ENCODE assay signal across 8 mouse cellular contexts in the genomic region with DNA sequence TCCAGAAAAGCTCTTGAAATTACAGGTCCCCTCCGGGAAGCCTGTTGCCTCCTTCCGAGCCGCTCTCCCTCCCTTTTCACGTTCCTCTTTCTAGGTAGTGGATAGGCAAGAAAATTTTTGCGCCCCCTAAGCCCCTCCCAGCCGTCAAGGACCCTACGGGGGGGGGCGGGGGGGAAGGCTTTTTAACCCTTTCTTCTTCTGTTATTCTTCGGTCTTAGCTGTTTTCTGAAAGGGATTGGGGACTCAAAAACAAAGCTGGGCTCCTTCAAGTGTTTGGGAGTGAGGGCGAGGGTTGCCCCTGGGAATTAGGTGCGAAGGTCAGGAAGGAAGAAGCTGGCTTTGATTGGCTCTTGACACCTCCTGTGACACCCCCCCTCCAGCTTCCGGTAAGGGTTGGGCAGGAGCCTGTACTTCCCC. TPM values are rescaled to one million over a fixed set of nuclear protein-coding genes. Genes with fewer than 3 reads are reported as not detected.
A peak's percentile ranks its signal among the peaks of the same experiment; 100 is the strongest.
DNase-seq lines count a peak whose midpoint lies in the region; ATAC-seq lines count a peak whose summit lies in the region.

No protein-coding gene starts in this region.

- ATAC-seq in erythroblast, adult 5-6 weeks (replicated peaks; ENCODE audit: low FRiP score, poor library complexity, severe bottlenecking): no peak
- ATAC-seq in embryonic facial prominence, embryonic 12.5 days (ENCODE audit: insufficient number of reproducible peaks, insufficient read depth, low FRiP score, low TSS enrichment): no peak
- no peak for ATAC-seq in hindbrain, embryonic 13.5 days (ENCODE audit: low FRiP score)
- ATAC-seq in liver, embryonic 12.5 days: no peak
- no peak for ATAC-seq in neural tube, embryonic 13.5 days (ENCODE audit: low read depth)
- no peak for ATAC-seq in activated CD4-positive, CD25-positive, alpha-beta regulatory T cell, adult 4 months

- H3K9me3 ChIP-seq in erythroblast, embryonic 14.5 days (ENCODE audit: control insufficient read depth, low read length): no peaks in the 10 kb centered on the region; the same call in 1 of the 2 replicates
- no peaks in the 10 kb centered on the region for H3K9me3 ChIP-seq in embryonic facial prominence, embryonic 12.5 days
- H3K9me3 ChIP-seq in hindbrain, embryonic 13.5 days: no peaks in the 10 kb centered on the region
- no peaks in the 10 kb centered on the region for H3K9me3 ChIP-seq in liver, embryonic 12.5 days (replicated peaks)
- no peaks in the 10 kb centered on the region for H3K9me3 ChIP-seq in neural tube, embryonic 13.5 days

- no peak overlapping the region for H3K27ac ChIP-seq in embryonic facial prominence, embryonic 12.5 days
- no peak overlapping the region for H3K27ac ChIP-seq in hindbrain, embryonic 13.5 days
- H3K27ac ChIP-seq in liver, embryonic 12.5 days: no peak overlapping the region
- H3K27ac ChIP-seq in neural tube, embryonic 13.5 days (replicated peaks): no peak overlapping the region

- peaks cover 11% of the 10 kb centered on the region for H3K4me1 ChIP-seq in erythroblast, embryonic 14.5 days (ENCODE audit: control insufficient read depth)
- peaks cover 13% of the 10 kb centered on the region for H3K4me1 ChIP-seq in embryonic facial prominence, embryonic 12.5 days
- H3K4me1 ChIP-seq in hindbrain, embryonic 13.5 days (replicated peaks): peaks cover 38% of the 10 kb centered on the region
- peaks cover 25% of the 10 kb centered on the region for H3K4me1 ChIP-seq in liver, embryonic 12.5 days
- peaks cover 40% of the 10 kb centered on the region for H3K4me1 ChIP-seq in neural tube, embryonic 13.5 days (replicated peaks)

- H3K9ac ChIP-seq in embryonic facial prominence, embryonic 12.5 days: peak overlapping the region; percentile 66
- H3K9ac ChIP-seq in hindbrain, embryonic 13.5 days: no peak overlapping the region
- peak overlapping the region; percentile 66; the same call in 1 of the 2 replicates for H3K9ac ChIP-seq in liver, embryonic 12.5 days
- peak overlapping the region; percentile 76; the same call in 1 of the 2 replicates for H3K9ac ChIP-seq in neural tube, embryonic 13.5 days

- no peaks in the 10 kb centered on the region for H3K36me3 ChIP-seq in erythroblast, embryonic 14.5 days (ENCODE audit: control insufficient read depth)
- H3K36me3 ChIP-seq in embryonic facial prominence, embryonic 12.5 days: no peaks in the 10 kb centered on the region
- H3K36me3 ChIP-seq in hindbrain, embryonic 13.5 days: no peaks in the 10 kb centered on the region
- H3K36me3 ChIP-seq in liver, embryonic 12.5 days: no peaks in the 10 kb centered on the region
- no peaks in the 10 kb centered on the region for H3K36me3 ChIP-seq in neural tube, embryonic 13.5 days

- H3K27me3 ChIP-seq in erythroblast, embryonic 14.5 days (ENCODE audit: control insufficient read depth): peaks cover 68% of the 10 kb centered on the region
- H3K27me3 ChIP-seq in embryonic facial prominence, embryonic 12.5 days: peaks cover 5% of the 10 kb centered on the region
- H3K27me3 ChIP-seq in hindbrain, embryonic 13.5 days: peaks cover 65% of the 10 kb centered on the region
- H3K27me3 ChIP-seq in liver, embryonic 12.5 days (replicated peaks): peaks cover 71% of the 10 kb centered on the region
- peaks cover 76% of the 10 kb centered on the region for H3K27me3 ChIP-seq in neural tube, embryonic 13.5 days

- H3K4me2 ChIP-seq in embryonic facial prominence, embryonic 12.5 days (replicated peaks): peak overlapping the region; percentile 93
- H3K4me2 ChIP-seq in hindbrain, embryonic 13.5 days: peak overlapping the region; percentile 96
- peak overlapping the region; percentile 78 for H3K4me2 ChIP-seq in liver, embryonic 12.5 days
- peak overlapping the region; percentile 90 for H3K4me2 ChIP-seq in neural tube, embryonic 13.5 days

- WGBS in embryonic facial prominence, embryonic 12.5 days: 3% methylated on average over 12 of the region's 12 CpGs
- under 1% methylated on average over 12 of the region's 12 CpGs for WGBS in hindbrain, embryonic 13.5 days
- 2% methylated on average over 12 of the region's 12 CpGs for WGBS in liver, embryonic 12.5 days (ENCODE audit: insufficient replicate concordance)
- WGBS in neural tube, embryonic 13.5 days: 3% methylated on average over 12 of the region's 12 CpGs

- no peak for DNase-seq in gastrocnemius, adult 18-20 months (ENCODE audit: low spot score)

- H3K4me3 ChIP-seq in erythroblast, embryonic 14.5 days (replicated peaks): peak overlapping the region; percentile 54
- H3K4me3 ChIP-seq in embryonic facial prominence, embryonic 12.5 days: peak overlapping the region; percentile 62
- peak overlapping the region; percentile 59 for H3K4me3 ChIP-seq in hindbrain, embryonic 13.5 days
- peak overlapping the region; percentile 63 for H3K4me3 ChIP-seq in liver, embryonic 12.5 days
- H3K4me3 ChIP-seq in neural tube, embryonic 13.5 days: peak overlapping the region; percentile 57

RNA-seq across cellular contexts. Expression of gene Fosl2, which starts 1.5 kb away (rescaled TPM):
- polyA plus RNA-seq in erythroblast, embryonic 14.5 days (2012): 0.01 and 0.04 TPM in 2 replicates
- 11.7 and 12.7 TPM in 2 replicates for total RNA-seq in erythroblast, adult 5-6 weeks (2015; ENCODE audit: low replicate concordance)
- total RNA-seq in erythroblast, adult 5-6 weeks (2017; ENCODE audit: low replicate concordance): 4.0 and 4.3 TPM in 2 replicates
- 2.1 and 2.4 TPM in 2 replicates for polyA plus RNA-seq in embryonic facial prominence, embryonic 12.5 days (2016; fragmentation: Nextera tagmentation; extraction: Ambion mirVana)
- polyA plus RNA-seq in hindbrain, embryonic 13.5 days (2015; fragmentation: Nextera tagmentation; extraction: Ambion mirVana): 0.36 and 0.40 TPM in 2 replicates
- polyA plus RNA-seq in liver, embryonic 12.5 days (2016; fragmentation: Nextera tagmentation; extraction: Ambion mirVana): 0.73 and 0.84 TPM in 2 replicates
- polyA plus RNA-seq in neural tube, embryonic 13.5 days (2015; fragmentation: Nextera tagmentation; extraction: Ambion mirVana): 0.54 and 0.62 TPM in 2 replicates
- 1 to 10 TPM in 1 of 2 experiments, under 1 TPM in 1; 0.66 to 1.2 TPM for polyA plus RNA-seq in activated CD4-positive, CD25-positive, alpha-beta regulatory T cell, adult 4 months (2017; shearing (Covaris generic))
- total RNA-seq in gastrocnemius, adult 18-20 months (2021): 10 to 100 TPM; 15.9 to 16.3 TPM
